Mouse (Mus musculus): Measurements from ENCODE around the gene Stk40. TPM values are rescaled to one million over a fixed set of nuclear protein-coding genes. Genes with fewer than 3 reads are reported as not detected.
A peak's percentile ranks its signal among the peaks of the same experiment; 100 is the strongest.

The Stk40 gene
- polyA plus RNA-seq, 1 experiment, result 33.5 TPM

DNA sequence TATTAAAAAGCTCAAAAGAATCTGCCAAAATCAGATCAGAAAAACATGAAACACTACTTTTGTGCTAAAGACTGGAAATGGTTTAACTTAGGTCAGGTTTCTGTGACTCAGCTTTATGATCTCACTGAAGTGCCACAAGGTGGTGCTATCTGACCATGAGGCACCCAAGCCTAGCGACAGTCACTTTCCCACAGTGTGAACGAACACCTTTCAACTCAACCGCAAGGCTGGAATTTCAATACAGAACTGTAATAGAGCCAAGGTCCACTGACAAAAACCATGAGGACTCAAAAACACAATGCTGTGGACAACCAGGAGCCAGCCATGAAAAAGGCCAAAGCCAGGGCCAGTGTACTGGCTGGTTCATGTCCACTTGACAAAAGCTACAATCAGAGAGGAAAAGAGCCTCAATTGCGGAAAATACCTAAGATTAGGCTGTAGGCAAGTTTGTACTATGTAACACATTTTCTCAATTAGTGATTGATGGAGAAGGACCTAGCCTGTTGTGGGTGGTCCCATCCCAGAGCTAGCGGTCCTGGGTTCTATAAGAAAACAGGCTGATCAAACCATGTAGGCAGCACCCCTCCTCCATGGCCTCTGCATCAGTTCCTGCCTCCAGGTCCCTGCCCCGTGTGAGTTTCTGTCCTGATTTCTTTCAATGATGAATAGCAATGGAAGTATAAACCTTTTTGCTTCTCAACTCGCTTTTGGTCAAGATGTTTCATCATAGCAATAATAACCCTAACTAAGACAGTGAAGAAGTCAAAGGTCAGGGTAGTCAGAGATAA is 77.6 kb downstream of the Stk40 start:
- H3K36me3 ChIP-seq (ENCODE audit: control insufficient read depth, insufficient read depth, low read length), result peaks cover 3% of the 10 kb centered on the region; the same call in 1 of the 2 replicates
- H3K27ac ChIP-seq (ENCODE audit: control insufficient read depth, insufficient read depth, low read depth, low read length), result peak overlapping the region; percentile 55
- no peaks in the 10 kb centered on the region; the same call in 1 of the 2 replicates for H3K4me1 ChIP-seq (ENCODE audit: control insufficient read depth, insufficient read depth, low read length)
- no peak; the same call in 1 of the 2 replicates for TF ChIP-seq POLR2A (IDR thresholded peaks at IDR 0.05; ENCODE audit: control insufficient read depth, low read depth, low read length)
- TF ChIP-seq CTCF (IDR thresholded peaks at IDR 0.05; ENCODE audit: control insufficient read depth, insufficient read depth, insufficient replicate concordance, low read depth, low read length), result peak; percentile 51; the same call in 1 of the 2 replicates
- H3K4me3 ChIP-seq (ENCODE audit: control insufficient read depth, low read depth, low read length), result peak overlapping the region; percentile 35
- H3K27me3 ChIP-seq (ENCODE audit: control insufficient read depth, insufficient read depth, low read length), result no peaks in the 10 kb centered on the region

- H3K27me3 ChIP-seq (ENCODE audit: control insufficient read depth, insufficient read depth, low read length), result no peaks in the 10 kb centered on the region
- H3K36me3 ChIP-seq (ENCODE audit: control insufficient read depth, insufficient read depth, low read length), result no peaks in the 10 kb centered on the region; the same call in 1 of the 2 replicates
- H3K27ac ChIP-seq (ENCODE audit: control insufficient read depth, insufficient read depth, low read depth, low read length), result no peak overlapping the region
- no peak overlapping the region for H3K4me3 ChIP-seq (ENCODE audit: control insufficient read depth, low read depth, low read length)
- TF ChIP-seq POLR2A (IDR thresholded peaks at IDR 0.05; ENCODE audit: control insufficient read depth, low read depth, low read length) (no peak), CTCF (IDR thresholded peaks at IDR 0.05; ENCODE audit: control insufficient read depth, insufficient read depth, insufficient replicate concordance, low read depth, low read length) (no peak)
- H3K4me1 ChIP-seq (ENCODE audit: control insufficient read depth, insufficient read depth, low read length), result no peaks in the 10 kb centered on the region; the same call in 1 of the 2 replicates
Measured at GRCm38 (mm10) chr4:126183034-126183433, 79.3 kb downstream of the Stk40 start.

GRCm38 (mm10) chr4:126187096-126187495 is 83.3 kb downstream of the Stk40 start:
- Histone ChIP-seq H3K27ac (ENCODE audit: control insufficient read depth, insufficient read depth, low read depth, low read length) (no peak overlapping the region), H3K27me3 (ENCODE audit: control insufficient read depth, insufficient read depth, low read length) (no peaks in the 10 kb centered on the region), H3K4me1 (ENCODE audit: control insufficient read depth, insufficient read depth, low read length) (no peaks in the 10 kb centered on the region), H3K4me3 (ENCODE audit: control insufficient read depth, low read depth, low read length) (no peak overlapping the region), H3K36me3 (ENCODE audit: control insufficient read depth, insufficient read depth, low read length) (peaks cover 1% of the 10 kb centered on the region; the same call in 1 of the 2 replicates)
- TF ChIP-seq POLR2A (IDR thresholded peaks at IDR 0.05; ENCODE audit: control insufficient read depth, low read depth, low read length), result no peak
- no peak for TF ChIP-seq CTCF (IDR thresholded peaks at IDR 0.05; ENCODE audit: control insufficient read depth, insufficient read depth, insufficient replicate concordance, low read depth, low read length)

Other genes with a start within 250 kb of the Stk40 start
- 0.59 and 0.80 TPM in 2 replicates for gene Csf3r, start 79.4 kb upstream of the Stk40 start, polyA plus RNA-seq (2012; rRNA removed)
- 30.4 and 33.9 TPM in 2 replicates for gene Mrps15, start 57.0 kb upstream of the Stk40 start, polyA plus RNA-seq (2012; rRNA removed)
- gene Oscp1, start 45.4 kb upstream of the Stk40 start, polyA plus RNA-seq (2012; rRNA removed), result 166 and 189 TPM in 2 replicates
- gene Lsm10, start 7.3 kb upstream of the Stk40 start, polyA plus RNA-seq (2012; rRNA removed), result 41.9 and 43.5 TPM in 2 replicates
- gene Eva1b, start 43.8 kb downstream of the Stk40 start, polyA plus RNA-seq (2012; rRNA removed), result 5.4 and 6.2 TPM in 2 replicates
- gene Sh3d21, start 59.5 kb downstream of the Stk40 start, polyA plus RNA-seq (2012; rRNA removed), result 285 and 337 TPM in 2 replicates
- 48.4 and 56.8 TPM in 2 replicates for gene Thrap3, start 98.8 kb downstream of the Stk40 start, polyA plus RNA-seq (2012; rRNA removed)
- 6.0 and 7.5 TPM in 2 replicates for gene Map7d1, start 152.4 kb downstream of the Stk40 start, polyA plus RNA-seq (2012; rRNA removed)
- 20.1 and 20.5 TPM in 2 replicates for gene Trappc3, start 158.4 kb downstream of the Stk40 start, polyA plus RNA-seq (2012; rRNA removed)
- 0.42 and 0.48 TPM in 2 replicates for gene Col8a2, start 182.8 kb downstream of the Stk40 start, polyA plus RNA-seq (2012; rRNA removed)
- gene Adprhl2, start 217.7 kb downstream of the Stk40 start, polyA plus RNA-seq (2012; rRNA removed), result 5.8 and 8.1 TPM in 2 replicates
- gene Tekt2, start 221.7 kb downstream of the Stk40 start, polyA plus RNA-seq (2012; rRNA removed), result 507 and 517 TPM in 2 replicates